Mouse (Mus musculus) retina, embryonic 14.5 days (tissue): Measurements from ENCODE around the gene Snapc3.
"Not testable (repeated sequence)": the region's sequence is repeated elsewhere in the genome, so short reads cannot be mapped to it uniquely, and the experiment has no call there.

ENCODE experiments used
- DNase-seq: peaks from one replicate; pipeline ENCODE4 v3.0.0-alpha.2; 2015; ENCODE audit warnings: low spot score

Snapc3 gene

GRCm38 (mm10) chr4:83500154-83501036, 82.9 kb downstream of the Snapc3 start:
- peak; percentile 73 for DNase-seq

- no peak for DNase-seq
Measured at GRCm38 (mm10) chr4:83501037-83501430, 83.5 kb downstream of the Snapc3 start.

GRCm38 (mm10) chr4:83509600-83509999, 92.1 kb downstream of the Snapc3 start:
- DNase-seq: no peak

GRCm38 (mm10) chr4:83511083-83511482, 93.6 kb downstream of the Snapc3 start:
- no peak for DNase-seq

GRCm38 (mm10) chr4:83512217-83512616, 94.7 kb downstream of the Snapc3 start:
- DNase-seq: no peak

GRCm38 (mm10) chr4:83512644-83513043, 95.1 kb downstream of the Snapc3 start:
- DNase-seq: no peak

- DNase-seq: no peak
Measured at GRCm38 (mm10) chr4:83514183-83514582, 96.7 kb downstream of the Snapc3 start.

GRCm38 (mm10) chr4:83514976-83515669, 97.6 kb downstream of the Snapc3 start:
- peak; percentile 41 for DNase-seq

- not testable (repeated sequence) for DNase-seq
Measured at GRCm38 (mm10) chr4:83516144-83516543, 98.6 kb downstream of the Snapc3 start.
